Mouse (Mus musculus) R1 (cell line): ENCODE results near the gene Cenpf.

Experiments
- DNase-seq: peaks from one replicate; pipeline ENCODE4 v3.0.0-alpha.2; 2018; ENCODE audit warnings: low read depth, low spot score

Cenpf gene

GRCm38 (mm10) chr1:189631906-189632675 is 55.8 kb downstream of the Cenpf start:
- DNase-seq, result no peak

- no peak for DNase-seq
These were observed 57.9 kb downstream of the Cenpf start for GRCm38 (mm10) chr1:189630026-189630425.

GRCm38 (mm10) chr1:189627976-189628768 is 59.7 kb downstream of the Cenpf start:
- DNase-seq, result peak; percentile 78

- no peak for DNase-seq
These were observed 63.1 kb downstream of the Cenpf start for GRCm38 (mm10) chr1:189624756-189625155.

GRCm38 (mm10) chr1:189618970-189619740 is 68.7 kb downstream of the Cenpf start:
- no peak for DNase-seq

GRCm38 (mm10) chr1:189617381-189617780 is 70.5 kb downstream of the Cenpf start:
- DNase-seq, result no peak

- no peak for DNase-seq
These were observed 72.6 kb downstream of the Cenpf start for GRCm38 (mm10) chr1:189615246-189615645.

GRCm38 (mm10) chr1:189613076-189613475 is 74.8 kb downstream of the Cenpf start:
- DNase-seq, result no peak

- DNase-seq, result no peak
These were observed 76.1 kb downstream of the Cenpf start for GRCm38 (mm10) chr1:189611775-189612174.

GRCm38 (mm10) chr1:189608640-189609039 is 79.2 kb downstream of the Cenpf start:
- DNase-seq, result peak; percentile 57

- DNase-seq, result no peak
These were observed 79.8 kb downstream of the Cenpf start for GRCm38 (mm10) chr1:189608039-189608438.

GRCm38 (mm10) chr1:189605598-189606126 is 82.2 kb downstream of the Cenpf start:
- no peak for DNase-seq

- DNase-seq, result no peak
These were observed 90.8 kb downstream of the Cenpf start for GRCm38 (mm10) chr1:189597096-189597495.
